Mouse (Mus musculus) T-helper 2 cell (primary cell): ENCODE data around the gene Slc28a3.

Experiments
- in situ Hi-C: fragments of 300-600 bp; cut with MboI, MseI; formaldehyde crosslinking; loops from one replicate; pipeline ENCODE4 v1.15.1; 2025; ENCODE audit warnings: high pct_unique_total_duplicates

Slc28a3 gene

GRCm38 (mm10) chr13:58560497-58561138, 50.1 kb downstream of the Slc28a3 start:
- in situ Hi-C loops: no loop called here

GRCm38 (mm10) chr13:58558216-58558615, 52.5 kb downstream of the Slc28a3 start:
- in situ Hi-C loops: loop anchor here (10.0 kb wide), 1 partner anchor 393 kb away; no protein-coding TSS in a partner anchor

DNA sequence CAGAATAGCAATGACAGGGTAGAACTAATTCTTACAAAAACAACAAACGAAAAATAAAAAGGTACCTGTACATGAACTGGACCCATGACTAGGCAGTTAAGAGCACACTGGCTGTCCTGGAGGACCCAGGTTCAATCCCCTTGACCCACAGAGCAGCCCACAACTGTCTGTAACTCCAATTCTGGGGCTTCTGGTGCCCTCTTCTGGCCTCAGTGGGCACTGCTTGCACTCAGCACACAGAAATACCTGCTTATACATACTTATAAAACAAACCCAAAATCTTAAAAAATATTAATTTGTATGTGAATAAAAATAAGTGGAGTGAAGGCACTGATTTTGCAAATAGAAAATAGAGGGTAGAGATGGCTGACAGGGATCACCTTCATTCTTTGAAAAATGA, 54.7 kb downstream of the Slc28a3 start:
- in situ Hi-C loops: loop anchor here (10.0 kb wide), 1 partner anchor 391 kb away; no protein-coding TSS in a partner anchor

- in situ Hi-C loops: loop anchor here (10.0 kb wide), 1 partner anchor 391 kb away; no protein-coding TSS in a partner anchor
These were observed 55.1 kb downstream of the Slc28a3 start for GRCm38 (mm10) chr13:58555561-58555960.

- in situ Hi-C loops: loop anchor here (10.0 kb wide), 1 partner anchor 387 kb away; no protein-coding TSS in a partner anchor
These were observed 58.8 kb downstream of the Slc28a3 start for GRCm38 (mm10) chr13:58551924-58552323.

- in situ Hi-C loops: no loop called here
These were observed 63.1 kb downstream of the Slc28a3 start for GRCm38 (mm10) chr13:58547570-58547969.

DNA sequence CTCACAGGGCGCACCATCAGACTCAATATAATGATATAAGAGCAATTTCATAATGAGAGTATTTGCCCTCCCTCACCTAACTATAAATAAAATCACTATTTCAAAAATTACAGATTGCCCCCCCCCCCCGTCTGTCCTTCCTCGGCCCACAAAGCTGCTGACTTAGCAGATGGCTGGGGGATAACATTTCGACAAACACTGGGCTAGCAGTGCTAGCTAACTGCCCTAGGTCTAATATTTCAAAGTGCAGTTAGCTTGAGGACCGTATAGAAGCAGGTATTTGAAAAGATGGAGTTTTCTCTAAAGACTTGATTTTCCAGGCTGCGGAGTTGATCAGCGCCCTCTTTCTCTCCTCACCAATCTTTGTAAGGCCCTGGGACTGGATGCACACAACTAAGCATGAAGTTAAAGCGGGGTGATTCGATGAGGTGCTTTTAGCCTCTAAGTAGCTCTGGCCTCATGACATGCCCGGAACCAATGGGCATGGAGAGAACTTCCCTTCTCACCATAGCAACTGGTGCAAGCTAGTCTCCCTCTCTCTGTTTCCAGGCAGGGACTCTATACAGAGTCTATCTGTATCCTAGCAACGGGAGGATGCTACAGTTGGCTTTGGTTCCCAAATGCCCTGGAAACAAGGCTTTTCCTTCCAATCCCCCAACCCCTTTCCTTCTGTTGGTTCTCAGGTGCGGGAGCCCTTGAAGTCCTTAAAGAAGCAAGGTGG, 66.8 kb downstream of the Slc28a3 start:
- in situ Hi-C loops: loop anchor here (5.0 kb wide), 1 partner anchor 252 kb away; no protein-coding TSS in a partner anchor

- in situ Hi-C loops: loop anchor here (5.0 kb wide), 1 partner anchor 251 kb away; no protein-coding TSS in a partner anchor
These were observed 67.6 kb downstream of the Slc28a3 start for GRCm38 (mm10) chr13:58543066-58543465.

GRCm38 (mm10) chr13:58542601-58543041, 68.1 kb downstream of the Slc28a3 start:
- in situ Hi-C loops: loop anchor here (5.0 kb wide), 1 partner anchor 250 kb away; no protein-coding TSS in a partner anchor

DNA sequence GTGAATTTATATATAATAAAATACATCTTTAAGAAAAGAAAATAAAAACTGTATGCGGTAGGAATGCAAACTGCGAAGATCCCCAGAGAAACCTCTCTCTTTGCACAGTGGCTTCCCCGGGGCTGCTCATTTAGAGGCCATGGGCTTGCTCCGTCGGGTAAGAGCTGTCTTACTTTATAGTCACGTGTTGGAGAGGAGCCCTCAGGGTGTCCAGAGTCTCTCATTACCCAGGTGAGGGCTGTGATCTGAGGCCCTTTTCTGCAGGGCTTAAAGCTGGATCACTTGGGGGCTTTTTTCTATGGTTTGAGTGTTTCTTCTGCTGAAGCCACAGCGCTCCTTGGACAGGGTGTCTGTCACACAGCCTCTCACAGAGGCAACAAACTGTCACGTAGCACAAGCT, 68.5 kb downstream of the Slc28a3 start:
- in situ Hi-C loops: loop anchor here (5.0 kb wide), 1 partner anchor 250 kb away; no protein-coding TSS in a partner anchor

DNA sequence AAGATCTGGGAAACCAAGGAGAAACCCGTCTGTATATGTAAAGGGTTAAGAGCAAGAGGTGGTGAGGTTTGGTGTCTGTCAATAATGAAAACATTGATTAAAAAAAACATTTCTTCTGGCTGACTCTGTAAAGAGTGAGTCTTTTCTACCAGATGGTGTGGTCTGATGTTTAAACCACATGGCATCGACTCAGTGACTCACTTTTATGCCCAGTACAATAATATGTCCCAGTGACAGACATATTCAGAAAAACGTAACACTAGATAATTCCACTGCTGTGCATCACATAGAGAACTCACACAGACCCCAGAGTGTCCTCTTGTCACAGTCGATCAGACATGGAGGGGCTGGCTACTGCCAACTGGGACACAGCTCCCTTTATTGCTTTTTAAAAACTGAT, 69.1 kb downstream of the Slc28a3 start:
- in situ Hi-C loops: loop anchor here (5.0 kb wide), 1 partner anchor 249 kb away; no protein-coding TSS in a partner anchor

DNA sequence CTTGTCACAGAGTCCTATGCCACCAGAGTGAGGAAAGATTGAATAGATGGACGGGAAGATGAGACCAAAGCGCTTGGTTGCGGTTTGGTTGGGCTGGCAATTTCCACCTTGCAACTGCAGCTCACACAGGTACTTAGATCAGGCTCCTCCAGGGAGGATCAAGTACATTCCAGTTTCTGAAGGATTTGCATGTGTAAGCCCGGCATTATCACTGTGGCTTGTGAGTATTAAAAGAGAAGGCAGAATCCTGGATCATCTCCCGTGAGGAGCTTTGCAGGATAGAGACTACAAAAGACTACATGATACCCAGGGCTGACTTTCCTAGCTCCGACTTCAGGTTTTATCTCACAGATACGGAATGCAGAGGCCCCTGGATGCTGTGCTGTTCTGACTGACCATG, 71.7 kb downstream of the Slc28a3 start:
- in situ Hi-C loops: loop anchor here (5.0 kb wide), 1 partner anchor 97 kb away; no protein-coding TSS in a partner anchor

GRCm38 (mm10) chr13:58538366-58538765, 72.3 kb downstream of the Slc28a3 start:
- in situ Hi-C loops: loop anchor here (5.0 kb wide), 1 partner anchor 96 kb away; no protein-coding TSS in a partner anchor

DNA sequence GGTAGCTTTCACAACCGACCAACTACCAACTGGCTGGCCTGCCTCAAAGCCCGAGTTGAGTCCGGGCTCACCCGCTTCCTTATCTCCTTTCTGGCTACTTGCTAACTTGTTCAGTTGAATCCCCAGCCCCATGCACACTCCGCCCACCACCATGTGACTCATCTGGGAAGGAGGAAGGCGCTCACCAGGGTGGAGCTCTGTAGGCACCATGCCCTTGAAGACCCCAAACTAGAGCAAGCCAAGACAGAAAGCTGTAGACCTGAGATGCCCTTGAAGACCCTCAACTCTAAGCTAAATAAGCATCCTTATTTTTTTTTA, 72.8 kb downstream of the Slc28a3 start:
- in situ Hi-C loops: loop anchor here (5.0 kb wide), 1 partner anchor 96 kb away; no protein-coding TSS in a partner anchor

DNA sequence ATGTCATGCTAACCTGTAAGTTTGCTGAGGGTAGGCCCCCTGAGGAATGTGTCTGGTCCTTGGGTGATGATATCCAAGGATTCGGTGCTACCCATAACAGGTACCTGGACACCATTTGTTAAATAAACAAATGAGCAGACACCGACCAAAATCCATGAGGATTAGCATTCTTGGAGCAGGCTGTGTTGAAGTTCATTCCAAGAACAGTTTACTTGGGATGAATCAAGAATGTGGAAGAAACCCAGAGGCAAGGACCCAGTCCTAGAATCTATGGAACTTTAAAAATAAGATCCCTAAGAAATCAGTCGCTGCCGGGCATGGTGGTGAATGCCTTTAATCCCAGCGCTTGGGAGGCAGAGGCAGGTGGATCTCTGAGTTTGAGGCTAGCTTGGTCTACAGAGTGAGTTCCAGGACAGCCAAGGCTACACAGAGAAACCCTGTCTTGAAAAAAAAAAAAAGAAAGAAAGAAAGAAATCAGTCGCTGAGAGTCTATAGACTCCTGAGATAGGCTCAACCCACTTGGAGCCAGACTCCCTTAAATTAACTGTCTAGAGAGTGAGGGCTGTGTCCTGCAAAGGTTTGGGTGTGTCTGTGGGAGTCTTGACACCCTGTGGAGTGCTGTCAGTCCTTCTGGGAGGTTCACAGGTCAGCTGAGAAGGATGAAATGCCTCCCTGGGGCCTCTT, 73.3 kb downstream of the Slc28a3 start:
- in situ Hi-C loops: loop anchor here (5.0 kb wide), 1 partner anchor 95 kb away; no protein-coding TSS in a partner anchor

DNA sequence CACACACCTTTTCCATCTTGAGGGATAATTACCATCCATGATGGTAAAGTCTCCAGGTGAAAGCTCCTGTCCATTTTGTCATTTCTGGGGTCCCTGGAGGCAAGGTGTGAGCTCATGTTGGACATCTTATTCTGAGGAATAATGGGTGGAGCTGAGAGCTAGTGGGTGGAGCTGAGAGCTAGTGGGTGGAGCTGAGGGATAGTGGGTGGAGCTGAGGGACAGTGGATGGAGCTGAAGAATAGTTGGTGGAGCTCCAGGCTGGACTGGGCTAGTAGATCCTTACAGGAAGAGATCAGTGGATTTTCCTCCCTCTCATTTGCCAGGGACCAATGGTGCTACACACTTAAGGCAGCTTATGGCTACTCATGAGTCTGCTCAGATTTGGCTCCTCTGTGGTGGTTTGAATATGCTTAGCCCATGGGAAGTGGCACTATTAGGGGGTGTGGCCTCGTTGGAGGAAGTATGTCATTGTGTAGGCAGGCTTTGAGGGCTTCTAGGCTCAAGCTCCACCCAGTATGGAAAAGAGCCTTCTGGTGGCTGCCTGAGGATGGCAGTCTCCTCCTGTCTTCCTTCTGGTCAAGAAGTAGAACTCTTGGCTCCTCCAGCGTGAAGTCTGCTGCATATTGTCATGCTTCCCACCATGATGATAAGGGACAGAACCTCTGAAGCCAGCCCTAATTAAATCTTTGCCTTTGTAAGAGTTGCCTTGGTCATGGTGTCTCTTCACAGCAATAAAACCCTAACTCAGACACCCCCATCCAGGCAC, 74.0 kb downstream of the Slc28a3 start:
- in situ Hi-C loops: loop anchor here (5.0 kb wide), 1 partner anchor 94 kb away; no protein-coding TSS in a partner anchor

DNA sequence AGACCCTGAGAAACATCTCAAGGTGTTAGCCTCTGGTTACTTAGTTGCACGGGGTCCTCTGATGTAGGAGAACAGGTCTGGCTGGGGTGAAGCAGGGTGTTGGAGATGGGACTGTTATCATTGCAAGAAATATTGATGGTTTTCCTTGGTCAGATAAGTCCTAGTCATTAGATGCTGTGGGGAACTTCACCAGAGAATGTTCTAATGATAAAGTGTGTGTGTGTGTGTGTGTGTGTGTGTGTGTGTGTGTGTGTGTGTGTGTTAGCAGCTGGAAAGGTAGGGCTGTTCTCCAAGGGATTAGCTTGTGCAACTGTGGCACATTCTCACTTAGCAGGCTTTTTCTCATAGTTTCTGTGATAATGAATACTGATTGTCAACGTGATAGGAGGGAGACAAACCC, 75.4 kb downstream of the Slc28a3 start:
- in situ Hi-C loops: loop anchor here (5.0 kb wide), 1 partner anchor 93 kb away; no protein-coding TSS in a partner anchor

GRCm38 (mm10) chr13:58534861-58535260, 75.8 kb downstream of the Slc28a3 start:
- in situ Hi-C loops: loop anchor here (5.0 kb wide), 1 partner anchor 93 kb away; no protein-coding TSS in a partner anchor

DNA sequence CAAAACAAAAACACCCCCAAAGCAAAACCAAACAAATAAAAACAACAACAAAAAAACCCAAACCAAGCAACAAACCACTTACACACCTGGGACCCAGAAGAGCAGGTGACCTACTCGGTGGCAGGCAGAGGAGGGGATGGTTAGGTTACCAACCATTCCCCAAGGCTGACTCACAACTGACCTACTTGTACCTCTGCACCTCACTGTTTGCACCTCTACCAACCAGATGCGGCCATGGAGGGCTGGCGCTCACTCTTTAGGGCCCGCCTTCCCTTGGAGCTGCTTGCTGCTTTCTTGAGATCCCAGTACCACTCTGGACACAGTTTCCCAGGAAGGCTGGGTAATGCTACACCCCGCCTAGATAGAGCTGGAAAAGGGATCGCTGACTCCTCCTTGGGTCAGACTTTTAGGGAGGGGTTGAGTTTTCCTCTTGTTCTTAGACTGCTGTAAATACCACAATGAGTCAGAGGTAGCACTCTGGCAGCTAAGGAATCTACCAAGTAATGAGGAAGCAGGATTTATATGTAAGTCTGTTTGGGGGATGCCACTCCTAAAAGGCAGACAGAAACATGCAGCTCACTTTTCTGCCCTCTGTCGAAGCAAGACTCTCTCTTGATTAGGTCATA, 76.3 kb downstream of the Slc28a3 start:
- in situ Hi-C loops: no loop called here

GRCm38 (mm10) chr13:58524581-58524980, 86.1 kb downstream of the Slc28a3 start:
- in situ Hi-C loops: no loop called here
